18 mouse cellular contexts compared by ENCODE assay signal in genomic region chr9:6517194-6517593, GRCm38 (mm10).
"Had no signal": no experiment of that assay in that cellular context is flagged by ENCODE, and none has a peak within 500 bp of the region (broad histone marks: within the 10 kb centered on the region; RNA-seq: fewer than 3 reads in every experiment).

No protein-coding gene starts in this region.

- H3K9ac ChIP-seq: liver, embryonic 14.5 days; lung, embryonic 14.5 days; midbrain, embryonic 13.5 days; stomach, embryonic 15.5 days had no signal

- H3K27me3 ChIP-seq: midbrain, embryonic 13.5 days; stomach, embryonic 15.5 days had no signal

- H3K4me3 ChIP-seq: midbrain, embryonic 10.5 days; midbrain, embryonic 13.5 days; myocyte; stomach, embryonic 15.5 days had no signal

- H3K4me2 ChIP-seq: lung, embryonic 14.5 days; midbrain, embryonic 13.5 days; stomach, embryonic 15.5 days had no signal

- DNase-seq: lung, adult 18-20 months; lung, embryonic 14.5 days; lung, postnatal 10 days; lung, postnatal 4 days; retina, postnatal 1 day; right cerebral cortex, adult 18-20 months; right cerebral cortex, postnatal 25 days; right cerebral cortex, postnatal 4 days; thymus, adult 2 months; thymus, postnatal 25 days; thymus, postnatal 4 days had no signal

- ATAC-seq: midbrain, embryonic 13.5 days; midbrain, embryonic 16.5 days had no signal

- H3K27ac ChIP-seq: liver, embryonic 14.5 days; midbrain, embryonic 10.5 days; midbrain, embryonic 13.5 days; stomach, embryonic 15.5 days; stomach, postnatal 0 days had no signal

- H3K36me3 ChIP-seq: midbrain, embryonic 10.5 days; midbrain, embryonic 13.5 days; stomach, embryonic 15.5 days had no signal

- H3K4me1 ChIP-seq: midbrain, embryonic 10.5 days; midbrain, embryonic 13.5 days; stomach, embryonic 15.5 days had no signal

- H3K9me3 ChIP-seq: midbrain, embryonic 10.5 days; midbrain, embryonic 13.5 days; stomach, embryonic 15.5 days had no signal
